ENCODE assay signal across 8 mouse cellular contexts in the genomic region with DNA sequence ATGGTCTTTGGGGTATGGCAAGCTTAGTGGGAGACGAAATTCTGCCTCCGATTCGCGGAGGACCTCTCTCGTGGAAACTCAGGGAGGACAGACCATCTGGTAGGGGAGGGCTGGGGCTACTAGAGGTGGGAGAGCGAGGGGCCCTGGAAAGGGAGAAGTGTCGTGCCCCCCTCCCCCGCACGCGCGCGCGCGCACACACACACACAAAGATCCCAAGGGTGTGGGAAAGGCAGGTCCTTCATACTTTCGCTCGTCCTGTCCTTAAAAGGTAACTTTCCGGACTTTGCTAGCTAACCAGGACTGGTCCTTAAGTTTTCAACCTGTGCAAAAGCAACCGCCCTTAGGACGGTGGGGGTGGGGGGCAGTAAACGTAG.
DNase-seq lines count a peak whose midpoint lies in the region; ATAC-seq lines count a peak whose summit lies in the region.

No protein-coding gene starts in this region.

- peaks cover 3% of the 10 kb centered on the region; the same call in 1 of the 2 replicates for H3K4me1 ChIP-seq in lung, embryonic 16.5 days (replicated peaks; ENCODE audit: control insufficient read depth, insufficient read depth, low read length)
- H3K4me1 ChIP-seq in embryonic facial prominence, embryonic 12.5 days = peaks cover 6% of the 10 kb centered on the region; the same call in 1 of the 2 replicates
- H3K4me1 ChIP-seq in hindbrain, embryonic 14.5 days (replicated peaks; ENCODE audit: control insufficient read depth, insufficient read depth, low read length) = peaks cover 19% of the 10 kb centered on the region

- no peak for DNase-seq in lung, postnatal 14 days
- DNase-seq in hindbrain, embryonic 14.5 days (ENCODE audit: low spot score) = no peak
- DNase-seq in right cerebral cortex, postnatal 14 days = no peak
- DNase-seq in gastrocnemius, postnatal 10 days = no peak
- DNase-seq in gastrocnemius, adult 8-10 months (ENCODE audit: low spot score in 2 of 2) = no peak

- peak; percentile 53 for ATAC-seq in lung, embryonic 16.5 days (ENCODE audit: low read depth)
- ATAC-seq in embryonic facial prominence, embryonic 12.5 days (ENCODE audit: insufficient number of reproducible peaks, insufficient read depth, low FRiP score, low TSS enrichment) = peak; percentile 58
- ATAC-seq in hindbrain, embryonic 14.5 days (ENCODE audit: low FRiP score) = peak; percentile 51; the same call in 1 of the 2 replicates
- peak; percentile 52; the same call in 1 of the 2 replicates for ATAC-seq in megakaryocyte progenitor cell, adult 5-6 weeks (replicated peaks; ENCODE audit: poor library complexity)

- H3K4me3 ChIP-seq in lung, embryonic 16.5 days (ENCODE audit: low read length) = peak overlapping the region; percentile 67
- H3K4me3 ChIP-seq in embryonic facial prominence, embryonic 12.5 days = peak overlapping the region; percentile 61
- peak overlapping the region; percentile 47 for H3K4me3 ChIP-seq in hindbrain, embryonic 14.5 days (replicated peaks; ENCODE audit: low read length)

- no peaks in the 10 kb centered on the region for H3K36me3 ChIP-seq in lung, embryonic 16.5 days (ENCODE audit: control insufficient read depth, insufficient read depth, low read length)
- no peaks in the 10 kb centered on the region for H3K36me3 ChIP-seq in embryonic facial prominence, embryonic 12.5 days
- H3K36me3 ChIP-seq in hindbrain, embryonic 14.5 days (replicated peaks; ENCODE audit: control insufficient read depth, insufficient read depth) = no peaks in the 10 kb centered on the region

- peak overlapping the region; percentile 64 for H3K9ac ChIP-seq in lung, embryonic 16.5 days (ENCODE audit: low read length)
- H3K9ac ChIP-seq in embryonic facial prominence, embryonic 12.5 days = peak overlapping the region; percentile 39
- H3K9ac ChIP-seq in hindbrain, embryonic 14.5 days = peak overlapping the region; percentile 57; the same call in 1 of the 2 replicates

- H3K4me2 ChIP-seq in lung, embryonic 16.5 days (ENCODE audit: low read depth, low read length) = peak overlapping the region; percentile 99
- H3K4me2 ChIP-seq in embryonic facial prominence, embryonic 12.5 days (replicated peaks) = peak overlapping the region; percentile 98
- peak overlapping the region; percentile 92 for H3K4me2 ChIP-seq in hindbrain, embryonic 14.5 days (replicated peaks)

- WGBS in lung, embryonic 16.5 days = under 1% methylated on average over 20 of the region's 20 CpGs
- under 1% methylated on average over 20 of the region's 20 CpGs for WGBS in embryonic facial prominence, embryonic 12.5 days
- 2% methylated on average over 20 of the region's 20 CpGs for WGBS in hindbrain, embryonic 14.5 days

- H3K27me3 ChIP-seq in lung, embryonic 16.5 days (ENCODE audit: control insufficient read depth, insufficient read depth, low read depth, low read length) = peaks cover 21% of the 10 kb centered on the region
- H3K27me3 ChIP-seq in embryonic facial prominence, embryonic 12.5 days = peaks cover 39% of the 10 kb centered on the region
- peaks cover 38% of the 10 kb centered on the region for H3K27me3 ChIP-seq in hindbrain, embryonic 14.5 days (ENCODE audit: control insufficient read depth, insufficient read depth, low read length)

- no peaks in the 10 kb centered on the region for H3K9me3 ChIP-seq in lung, embryonic 16.5 days (ENCODE audit: control insufficient read depth, low read length)
- no peaks in the 10 kb centered on the region for H3K9me3 ChIP-seq in embryonic facial prominence, embryonic 12.5 days
- H3K9me3 ChIP-seq in hindbrain, embryonic 14.5 days (ENCODE audit: control insufficient read depth, low read length) = no peaks in the 10 kb centered on the region

- no peak overlapping the region for H3K27ac ChIP-seq in lung, embryonic 16.5 days (ENCODE audit: low read length)
- H3K27ac ChIP-seq in embryonic facial prominence, embryonic 12.5 days = no peak overlapping the region
- no peak overlapping the region for H3K27ac ChIP-seq in hindbrain, embryonic 14.5 days
